ENCODE assay signal across 9 mouse cellular contexts in genomic region chr15:98891907-98892606, GRCm38 (mm10). TPM values are rescaled to one million over a fixed set of nuclear protein-coding genes. Genes with fewer than 3 reads are reported as not detected.
DNase-seq lines count a peak whose midpoint lies in the region; ATAC-seq and TF ChIP-seq lines count a peak whose summit lies in the region.
"Had no signal": no experiment of that assay in that cellular context is flagged by ENCODE, and none has a peak within 500 bp of the region (broad histone marks: within the 10 kb centered on the region; RNA-seq: fewer than 3 reads in every experiment).

No protein-coding gene starts in this region.

- intact Hi-C loops in gastrocnemius, adult 2 months (cut with DNase I): loop anchor here (1.0 kb wide), 2 partner anchors 36 to 102 kb away; no protein-coding TSS in a partner anchor

- peak; percentile 44; the same call in 1 of the 2 replicates for TF ChIP-seq CTCF in testis, adult 2 months (IDR thresholded peaks at IDR 0.05; ENCODE audit: control insufficient read depth, insufficient read depth, insufficient replicate concordance, low read depth, low read length)
- peak; percentile 90 for TF ChIP-seq CTCF in gastrocnemius, adult 2 months (IDR thresholded peaks at IDR 0.05)

- no peak overlapping the region for H3K4me2 ChIP-seq in intestine, embryonic 15.5 days (replicated peaks)
- H3K4me2 ChIP-seq in midbrain, embryonic 13.5 days (replicated peaks): no peak overlapping the region

- WGBS in intestine, embryonic 15.5 days: 43% methylated on average over 6 of the region's 6 CpGs
- WGBS in limb, embryonic 10.5 days: 49% methylated on average over 6 of the region's 6 CpGs
- 38% methylated on average over 6 of the region's 6 CpGs for WGBS in midbrain, embryonic 13.5 days

- no peak overlapping the region for H3K9ac ChIP-seq in intestine, embryonic 15.5 days
- H3K9ac ChIP-seq in midbrain, embryonic 13.5 days (replicated peaks): no peak overlapping the region

- TF ChIP-seq POLR2A in testis, adult 2 months (IDR thresholded peaks at IDR 0.05; ENCODE audit: control insufficient read depth, low read depth, low read length): no peak

- peak; percentile 65 for ATAC-seq in intestine, embryonic 15.5 days
- peak; percentile 38; the same call in 1 of the 2 replicates for ATAC-seq in midbrain, embryonic 13.5 days

- no peaks in the 10 kb centered on the region for H3K36me3 ChIP-seq in testis, adult 2 months (ENCODE audit: control insufficient read depth, insufficient read depth, low read length)
- H3K36me3 ChIP-seq in intestine, embryonic 15.5 days: no peaks in the 10 kb centered on the region
- H3K36me3 ChIP-seq in limb, embryonic 10.5 days: no peaks in the 10 kb centered on the region
- H3K36me3 ChIP-seq in midbrain, embryonic 13.5 days: no peaks in the 10 kb centered on the region

- DNase-seq in testis, postnatal 10 days (ENCODE audit: low spot score): no peak
- DNase-seq in cerebellum, adult 9-11 months: peak; percentile 81
- DNase-seq in gastrocnemius, adult 2 months: peak; percentile 67
- DNase-seq in limb, embryonic 10.5 days (ENCODE audit: low spot score): peak; percentile 57
- peak; percentile 70 for DNase-seq in testis, postnatal 14 days (ENCODE audit: low spot score)

- H3K27ac ChIP-seq in testis, adult 2 months (ENCODE audit: control insufficient read depth, insufficient read depth, low read depth, low read length): peak overlapping the region; percentile 45
- H3K27ac ChIP-seq in gastrocnemius, adult 2 months: no peak overlapping the region
- H3K27ac ChIP-seq in intestine, embryonic 15.5 days: no peak overlapping the region
- no peak overlapping the region for H3K27ac ChIP-seq in limb, embryonic 10.5 days
- H3K27ac ChIP-seq in midbrain, embryonic 13.5 days: no peak overlapping the region

- H3K4me3 ChIP-seq in testis, adult 2 months (ENCODE audit: control insufficient read depth, low read depth, low read length): no peak overlapping the region
- no peak overlapping the region for H3K4me3 ChIP-seq in gastrocnemius, adult 2 months
- H3K4me3 ChIP-seq in intestine, embryonic 15.5 days (replicated peaks): no peak overlapping the region
- H3K4me3 ChIP-seq in limb, embryonic 10.5 days: no peak overlapping the region
- H3K4me3 ChIP-seq in midbrain, embryonic 13.5 days (replicated peaks): no peak overlapping the region

- H3K9me3 ChIP-seq in intestine, embryonic 15.5 days: no peaks in the 10 kb centered on the region
- H3K9me3 ChIP-seq in limb, embryonic 10.5 days (replicated peaks): no peaks in the 10 kb centered on the region
- H3K9me3 ChIP-seq in midbrain, embryonic 13.5 days: no peaks in the 10 kb centered on the region

- no peaks in the 10 kb centered on the region; the same call in 1 of the 2 replicates for H3K27me3 ChIP-seq in testis, adult 2 months (ENCODE audit: control insufficient read depth, insufficient read depth, low read length)
- peaks cover 50% of the 10 kb centered on the region for H3K27me3 ChIP-seq in intestine, embryonic 15.5 days (replicated peaks)
- H3K27me3 ChIP-seq in limb, embryonic 10.5 days (ENCODE audit: low read depth, poor library complexity, severe bottlenecking): peaks cover 66% of the 10 kb centered on the region
- H3K27me3 ChIP-seq in midbrain, embryonic 13.5 days: peaks cover 60% of the 10 kb centered on the region

- peaks cover 34% of the 10 kb centered on the region for H3K4me1 ChIP-seq in testis, adult 2 months (ENCODE audit: control insufficient read depth, insufficient read depth, low read length)
- H3K4me1 ChIP-seq in intestine, embryonic 15.5 days (replicated peaks): peaks cover 31% of the 10 kb centered on the region
- H3K4me1 ChIP-seq in limb, embryonic 10.5 days: peaks cover 35% of the 10 kb centered on the region
- H3K4me1 ChIP-seq in midbrain, embryonic 13.5 days (replicated peaks): peaks cover 29% of the 10 kb centered on the region

RNA-seq across cellular contexts. Expression of gene Rhebl1, which starts 2.3 kb away (rescaled TPM):
- 4.6 and 4.8 TPM in 2 replicates for polyA plus RNA-seq in testis, adult 2 months (2012; rRNA removed)
- total RNA-seq in gastrocnemius, adult 2 months (2021): 1 to 10 TPM in 1 of 2 experiments, under 1 TPM in 1; 0.92 to 2.2 TPM
- polyA plus RNA-seq in intestine, embryonic 15.5 days (2015; fragmentation: Nextera tagmentation; extraction: Ambion mirVana): 10.8 and 12.5 TPM in 2 replicates
- polyA plus RNA-seq in limb, embryonic 10.5 days (2016; fragmentation: Nextera tagmentation; extraction: Ambion mirVana): 27.9 and 34.3 TPM in 2 replicates
- polyA plus RNA-seq in midbrain, embryonic 13.5 days (2015; fragmentation: Nextera tagmentation; extraction: Ambion mirVana): 33.0 and 33.9 TPM in 2 replicates

RNA-seq across cellular contexts. Expression of gene Dhh, which starts 6.3 kb away (rescaled TPM):
- polyA plus RNA-seq in testis, adult 2 months (2012; rRNA removed): 9.4 and 10.8 TPM in 2 replicates
- under 1 TPM; 0.81 to 0.82 TPM for total RNA-seq in gastrocnemius, adult 2 months (2021)
- polyA plus RNA-seq in intestine, embryonic 15.5 days (2015; fragmentation: Nextera tagmentation; extraction: Ambion mirVana): 0.96 and 1.1 TPM in 2 replicates
- polyA plus RNA-seq in limb, embryonic 10.5 days (2016; fragmentation: Nextera tagmentation; extraction: Ambion mirVana): 0.40 and 0.46 TPM in 2 replicates
- 0.48 and 0.82 TPM in 2 replicates for polyA plus RNA-seq in midbrain, embryonic 13.5 days (2015; fragmentation: Nextera tagmentation; extraction: Ambion mirVana)
- polyA plus RNA-seq: erythroblast, embryonic 14.5 days had no signal

RNA-seq across cellular contexts. Expression of gene Kmt2d, which starts 21.1 kb away (rescaled TPM):
- 17.0 and 17.4 TPM in 2 replicates for polyA plus RNA-seq in testis, adult 2 months (2012; rRNA removed)
- 10 to 100 TPM; 53.6 to 56.3 TPM for total RNA-seq in gastrocnemius, adult 2 months (2021)
- polyA plus RNA-seq in intestine, embryonic 15.5 days (2015; fragmentation: Nextera tagmentation; extraction: Ambion mirVana): 9.6 and 10.4 TPM in 2 replicates
- 12.6 and 13.6 TPM in 2 replicates for polyA plus RNA-seq in limb, embryonic 10.5 days (2016; fragmentation: Nextera tagmentation; extraction: Ambion mirVana)
- polyA plus RNA-seq in midbrain, embryonic 13.5 days (2015; fragmentation: Nextera tagmentation; extraction: Ambion mirVana): 13.1 and 13.9 TPM in 2 replicates

RNA-seq across cellular contexts. Expression of gene Lmbr1l, which starts 26.0 kb away (rescaled TPM):
- polyA plus RNA-seq in testis, adult 2 months (2012; rRNA removed): 478 and 581 TPM in 2 replicates
- 1 to 10 TPM; 5.2 to 6.9 TPM for total RNA-seq in gastrocnemius, adult 2 months (2021)
- polyA plus RNA-seq in intestine, embryonic 15.5 days (2015; fragmentation: Nextera tagmentation; extraction: Ambion mirVana): 18.6 and 19.0 TPM in 2 replicates
- 23.9 and 28.3 TPM in 2 replicates for polyA plus RNA-seq in limb, embryonic 10.5 days (2016; fragmentation: Nextera tagmentation; extraction: Ambion mirVana)
- 40.7 and 50.1 TPM in 2 replicates for polyA plus RNA-seq in midbrain, embryonic 13.5 days (2015; fragmentation: Nextera tagmentation; extraction: Ambion mirVana)

RNA-seq across cellular contexts. Expression of gene Tuba1b, which starts 42.3 kb away (rescaled TPM):
- polyA plus RNA-seq in testis, adult 2 months (2012; rRNA removed): 124 and 148 TPM in 2 replicates
- total RNA-seq in gastrocnemius, adult 2 months (2021): 10 to 100 TPM; 15.8 to 33.9 TPM
- polyA plus RNA-seq in intestine, embryonic 15.5 days (2015; fragmentation: Nextera tagmentation; extraction: Ambion mirVana): 1,296 and 1,330 TPM in 2 replicates
- polyA plus RNA-seq in limb, embryonic 10.5 days (2016; fragmentation: Nextera tagmentation; extraction: Ambion mirVana): 2,301 and 2,452 TPM in 2 replicates
- 1,161 and 1,231 TPM in 2 replicates for polyA plus RNA-seq in midbrain, embryonic 13.5 days (2015; fragmentation: Nextera tagmentation; extraction: Ambion mirVana)
